Mouse (Mus musculus) cerebral cortex, adult 2 months (tissue): ENCODE measurements around the gene Ubac2.

Experiments
- WGBS: fragments of 180-500 bp; shearing (Covaris S2); methylation state at CpG from one replicate; pipeline ENCODE4 v1.1.7; 2018; 5-methylcytosine and 5-hydroxymethylcytosine counted together

Gene Ubac2

DNA sequence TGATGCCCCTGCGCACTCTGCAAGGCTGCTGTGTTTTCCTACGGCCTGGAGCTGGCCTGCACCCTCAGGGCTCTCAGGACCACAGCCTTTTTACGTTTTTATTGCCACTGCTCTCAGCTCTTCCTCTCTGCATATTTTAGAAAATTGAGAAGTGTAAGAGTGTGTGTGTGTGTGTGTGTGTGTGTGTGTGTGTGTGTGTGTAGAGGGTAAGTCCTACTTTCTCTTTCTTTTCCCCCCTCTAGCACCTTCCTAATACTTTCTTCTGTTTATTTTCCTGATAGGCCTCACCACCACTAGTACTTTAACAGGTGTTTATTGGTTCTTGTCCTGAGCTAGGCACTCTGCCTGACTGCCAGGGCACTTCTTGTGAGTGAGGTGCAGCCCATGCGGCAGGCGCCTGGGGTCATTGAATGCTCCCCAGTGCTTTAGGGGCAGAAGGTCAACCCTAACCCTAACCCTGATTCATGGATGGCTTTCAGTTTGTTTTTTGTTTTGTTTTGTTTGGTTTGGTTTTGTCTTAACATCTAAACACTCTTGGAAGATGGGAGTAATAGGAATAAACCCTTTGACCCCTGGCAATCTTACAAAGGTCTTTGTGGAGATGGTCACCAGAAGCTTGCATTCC, 16.2 kb downstream of the Ubac2 start:
- WGBS: 87% methylated on average over 5 of the region's 5 CpGs

DNA sequence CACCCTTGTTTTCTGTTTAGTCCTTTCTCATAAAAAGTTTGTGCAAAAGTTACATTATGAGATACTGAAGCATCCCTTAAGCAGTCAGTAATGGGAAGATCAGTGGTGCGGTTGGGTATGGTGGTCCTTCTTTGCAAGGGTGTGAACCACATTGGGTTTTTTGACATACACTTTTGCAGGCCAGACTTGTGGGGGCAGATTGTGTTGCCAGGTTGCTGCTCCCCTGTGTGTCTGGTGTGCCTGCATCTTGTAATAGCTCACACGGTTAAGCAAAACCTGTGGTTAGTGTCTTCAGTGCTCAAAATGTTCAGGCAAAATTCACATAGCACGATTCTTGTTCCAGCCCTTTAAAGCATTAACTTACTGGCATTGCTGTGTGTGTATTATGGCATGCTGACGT, 16.9 kb downstream of the Ubac2 start:
- 72% methylated on average over 4 of the region's 4 CpGs for WGBS

DNA sequence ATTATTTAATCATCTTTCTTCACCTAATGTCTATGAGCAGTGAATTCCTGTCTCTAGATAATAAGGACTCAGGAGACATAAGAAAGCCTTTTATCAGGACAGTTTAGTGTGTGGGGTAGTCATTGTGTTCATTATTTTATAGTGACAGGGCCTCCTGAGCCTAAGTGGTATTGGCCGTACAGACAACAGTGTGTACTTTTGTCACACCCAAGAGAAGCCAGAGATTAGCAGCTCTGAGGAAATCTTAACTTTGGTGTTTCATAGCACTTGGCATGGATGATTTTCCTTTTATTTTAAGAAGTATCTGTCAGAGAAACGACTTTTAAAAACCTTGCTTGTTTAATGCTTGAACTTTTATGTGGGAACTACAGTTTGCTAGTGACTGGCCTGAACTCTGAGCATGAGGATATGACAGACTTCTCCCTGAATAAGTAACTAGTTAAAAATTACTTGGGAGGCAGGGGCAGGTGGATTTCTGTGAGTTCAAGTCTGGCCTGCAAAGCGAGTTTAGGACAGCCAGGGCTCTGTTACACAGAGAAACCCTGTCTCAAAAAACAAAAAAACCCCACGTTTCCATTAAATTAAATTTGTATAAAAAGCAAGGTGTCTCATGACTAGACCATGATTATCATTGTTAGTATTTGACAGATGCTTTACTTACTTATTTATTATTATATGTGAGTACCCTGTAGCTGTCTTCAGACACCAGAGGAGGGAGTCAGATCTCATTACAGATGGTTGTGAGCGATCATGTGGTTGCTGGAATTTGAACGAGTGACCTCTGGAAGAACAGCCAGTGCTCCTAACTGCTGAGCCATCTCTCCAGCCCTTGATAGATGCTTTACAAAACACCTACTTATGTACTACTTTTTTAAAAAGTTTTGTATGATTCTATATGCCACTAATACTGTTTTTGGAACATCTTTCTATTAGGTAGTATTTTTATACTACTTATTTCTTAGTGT, 18.0 kb downstream of the Ubac2 start:
- 70% methylated on average over 6 of the region's 6 CpGs for WGBS

DNA sequence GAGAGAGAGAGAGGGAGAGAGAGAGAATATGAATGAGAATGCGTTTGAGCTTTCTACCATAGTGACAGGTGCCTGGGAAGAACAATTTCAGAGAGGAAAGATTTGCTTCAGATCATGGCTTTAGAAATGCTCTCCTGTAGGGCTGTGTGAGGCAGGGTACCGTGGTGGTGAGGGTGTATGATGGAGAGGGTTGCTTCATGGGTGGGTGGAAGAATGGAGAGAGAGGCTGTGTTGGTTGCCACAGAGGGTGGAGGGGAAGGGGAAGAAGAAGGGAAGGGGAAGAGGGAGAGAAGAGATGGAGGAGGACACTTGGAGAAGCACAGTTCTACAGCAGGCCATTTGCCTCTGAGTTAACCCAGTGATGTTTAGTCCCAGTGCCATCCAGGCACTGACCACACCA, 19.4 kb downstream of the Ubac2 start:
- 61% methylated on average over 2 of the region's 2 CpGs for WGBS

DNA sequence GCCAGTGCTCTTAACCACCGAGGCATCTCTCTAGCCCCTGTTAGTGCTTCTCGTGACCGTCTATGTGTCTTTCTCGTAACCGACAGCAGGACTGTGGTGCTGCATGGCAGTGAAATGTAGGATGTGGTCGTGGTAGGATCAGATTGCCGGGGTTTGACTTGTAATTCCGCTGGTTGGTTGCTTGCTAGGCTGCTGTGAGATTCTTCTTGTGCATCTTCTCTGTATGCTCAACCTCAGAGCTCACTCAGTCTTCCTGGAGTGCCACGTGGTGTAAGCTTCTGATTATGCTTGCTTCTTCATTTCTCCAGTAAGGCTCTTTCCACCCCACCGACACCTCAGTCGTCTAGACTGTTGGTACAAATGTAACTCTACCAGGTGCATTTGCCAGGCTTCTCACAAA, 20.1 kb downstream of the Ubac2 start:
- 81% methylated on average over 11 of the region's 11 CpGs for WGBS

DNA sequence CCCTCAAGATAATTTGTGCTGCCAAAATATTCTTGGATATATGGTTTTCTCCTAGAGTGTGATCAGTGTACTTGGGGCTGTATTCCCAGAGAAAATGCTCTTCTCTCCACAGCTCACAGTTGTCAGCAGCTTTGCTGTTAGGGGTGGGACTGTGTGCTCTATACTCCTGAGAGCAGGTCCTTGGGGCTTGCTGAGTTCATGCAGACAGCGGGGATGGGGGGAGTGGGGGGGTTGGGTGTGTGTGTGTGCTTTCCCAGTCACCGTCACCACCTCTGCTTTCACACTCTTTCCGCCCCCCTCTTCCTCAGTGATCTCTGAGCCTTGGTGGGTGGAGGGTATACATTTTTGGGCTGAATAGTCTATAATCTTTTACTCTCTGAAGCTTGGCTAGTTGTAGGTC, 20.7 kb downstream of the Ubac2 start:
- 66% methylated on average over 3 of the region's 3 CpGs for whole genome bisulfite sequencing

DNA sequence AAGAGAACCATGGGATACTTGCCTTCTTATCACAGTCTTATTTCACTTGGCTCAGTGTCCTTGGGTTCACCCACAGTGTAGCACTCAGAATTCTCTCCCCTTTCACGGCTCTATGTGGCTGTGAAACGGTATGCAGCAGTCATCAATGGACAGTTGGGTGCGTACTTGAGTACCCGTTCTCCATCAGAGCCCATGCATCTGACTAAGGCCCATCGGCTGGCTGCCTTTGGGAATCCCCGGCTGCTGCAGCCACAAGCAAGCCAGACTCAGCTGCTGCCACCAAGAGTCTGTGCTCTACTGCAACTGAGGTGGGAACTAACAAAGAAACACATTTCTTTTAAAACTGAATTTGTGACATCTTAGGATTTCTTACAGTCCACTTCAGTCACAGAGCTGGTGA, 23.1 kb downstream of the Ubac2 start:
- 88% methylated on average over 6 of the region's 6 CpGs for WGBS

DNA sequence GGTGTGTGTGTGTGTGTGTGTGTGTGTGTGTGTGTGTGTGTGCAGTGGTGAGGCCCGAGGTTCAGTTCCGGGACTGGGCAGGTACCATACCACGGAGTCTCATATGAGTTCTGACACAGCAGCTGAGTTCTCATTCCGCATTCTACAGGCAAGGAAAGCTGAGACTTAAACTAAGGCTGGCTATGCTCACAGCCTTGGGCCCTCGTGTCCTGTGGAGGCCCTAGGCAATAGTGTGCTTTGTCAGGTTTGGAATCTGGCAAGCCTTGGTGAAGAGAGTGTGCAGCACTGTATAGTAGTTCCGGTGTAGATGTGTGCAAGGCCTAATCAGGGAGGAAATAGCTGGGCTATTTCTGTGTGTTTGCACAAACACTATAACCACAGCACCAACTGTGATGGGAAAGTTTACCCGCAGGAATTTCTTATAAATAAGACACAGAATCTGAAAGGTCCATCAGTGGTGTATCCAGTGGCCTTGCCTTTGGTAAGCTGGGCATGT, 25.0 kb downstream of the Ubac2 start:
- 76% methylated on average over 7 of the region's 7 CpGs for WGBS

DNA sequence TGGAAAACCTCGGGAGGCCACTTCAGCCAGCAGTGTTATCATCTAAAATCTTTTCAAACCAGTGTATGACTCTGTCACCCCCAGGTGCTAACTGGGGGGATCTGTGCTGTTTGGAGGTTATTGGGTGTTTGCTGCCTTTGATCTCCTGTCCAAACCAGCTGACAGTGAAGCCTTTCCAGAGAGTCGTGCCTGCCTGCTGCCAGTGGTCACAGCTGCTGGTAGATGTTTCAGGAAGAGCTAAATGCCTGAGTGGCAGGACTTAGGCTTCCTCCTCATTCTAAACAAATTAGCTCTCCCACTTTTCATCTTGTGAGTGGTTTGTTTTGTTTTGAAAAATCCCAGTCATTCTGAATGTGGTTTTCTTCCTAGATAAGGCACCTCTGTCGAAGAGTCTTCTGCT, 26.3 kb downstream of the Ubac2 start:
- 62% methylated on average over 3 of the region's 3 CpGs for WGBS

DNA sequence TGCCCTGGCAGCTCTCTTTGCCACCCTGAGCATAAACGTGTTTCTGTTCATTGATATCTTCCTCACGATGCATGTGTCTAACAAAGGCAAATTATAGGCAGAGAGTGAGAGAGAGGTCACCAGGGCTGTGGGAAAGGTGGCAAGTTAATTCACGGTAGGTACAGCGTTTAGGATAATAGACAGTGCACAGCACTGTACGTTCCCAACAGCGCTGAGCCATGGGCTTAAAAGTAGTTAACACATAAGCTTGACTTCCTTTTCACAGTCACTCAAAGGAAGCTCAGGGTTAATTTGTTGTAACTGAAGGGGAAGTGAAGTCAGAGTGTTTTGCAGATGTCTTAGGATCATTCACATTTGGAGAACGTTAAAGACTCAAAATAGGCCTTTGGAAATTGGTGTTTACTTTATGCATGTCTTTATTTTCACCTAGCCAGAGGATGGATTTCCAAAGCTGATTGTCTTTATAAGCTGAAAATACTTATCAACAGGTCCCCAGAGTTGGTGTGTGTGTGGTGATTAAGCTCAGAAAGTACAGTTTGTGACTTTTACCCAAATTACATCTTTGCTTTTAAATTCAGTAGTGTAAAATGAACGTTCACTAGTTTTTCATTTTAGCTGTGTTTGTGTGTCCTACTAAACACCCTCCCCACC, 28.0 kb downstream of the Ubac2 start:
- whole genome bisulfite sequencing: 80% methylated on average over 8 of the region's 8 CpGs

DNA sequence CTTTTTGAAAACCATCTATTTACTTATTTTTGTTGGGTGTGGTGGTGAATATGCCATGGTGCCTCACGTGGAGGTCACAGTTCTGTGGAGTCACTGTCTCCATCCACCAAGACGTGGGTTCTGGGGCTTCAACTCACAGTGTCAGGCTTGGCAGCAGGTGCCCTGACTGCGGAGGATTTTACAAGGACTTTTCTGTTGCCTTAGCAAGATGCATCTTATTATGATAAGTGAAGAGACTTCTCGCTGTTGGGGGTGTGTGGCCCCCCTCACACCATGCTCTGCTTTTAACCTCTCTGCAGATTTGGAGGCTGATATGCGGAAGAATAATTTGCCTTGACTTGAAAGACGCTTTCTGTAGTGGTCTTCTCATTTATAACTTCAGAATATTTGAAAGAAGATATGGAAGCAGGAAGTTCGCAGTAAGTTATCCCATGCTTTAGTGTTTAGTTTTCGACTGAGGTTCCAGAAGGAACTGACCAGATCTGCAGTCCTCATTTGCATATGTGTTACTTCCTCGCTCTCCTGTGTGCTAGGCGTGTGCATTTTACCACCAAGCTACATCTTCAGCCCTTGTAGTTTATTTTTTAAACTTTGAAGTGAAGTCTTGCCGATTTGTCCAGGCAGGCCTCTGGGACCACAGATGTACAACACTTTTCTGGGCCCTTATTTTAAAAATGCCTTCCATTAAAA, 28.7 kb downstream of the Ubac2 start:
- WGBS: 81% methylated on average over 11 of the region's 11 CpGs

DNA sequence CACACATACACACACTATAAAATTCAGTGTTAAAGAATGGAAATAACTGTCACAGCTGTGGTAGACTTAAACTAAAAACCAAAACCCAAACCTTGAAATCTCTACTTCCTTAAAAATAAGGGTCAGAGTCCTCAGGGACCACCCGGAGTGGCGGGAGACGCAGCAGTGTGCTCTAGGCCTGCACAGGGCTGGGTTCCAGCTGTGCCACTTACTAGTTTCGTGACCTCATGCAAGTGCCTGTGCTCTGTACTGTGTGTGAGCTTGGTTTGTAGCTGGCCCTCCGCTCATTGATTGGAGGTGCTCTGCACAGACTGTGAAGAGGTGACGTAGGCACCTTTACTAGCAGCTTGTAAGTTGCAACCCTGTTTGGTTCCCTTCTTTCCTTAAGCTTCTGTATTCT, 31.4 kb downstream of the Ubac2 start:
- 92% methylated on average over 6 of the region's 6 CpGs for WGBS

DNA sequence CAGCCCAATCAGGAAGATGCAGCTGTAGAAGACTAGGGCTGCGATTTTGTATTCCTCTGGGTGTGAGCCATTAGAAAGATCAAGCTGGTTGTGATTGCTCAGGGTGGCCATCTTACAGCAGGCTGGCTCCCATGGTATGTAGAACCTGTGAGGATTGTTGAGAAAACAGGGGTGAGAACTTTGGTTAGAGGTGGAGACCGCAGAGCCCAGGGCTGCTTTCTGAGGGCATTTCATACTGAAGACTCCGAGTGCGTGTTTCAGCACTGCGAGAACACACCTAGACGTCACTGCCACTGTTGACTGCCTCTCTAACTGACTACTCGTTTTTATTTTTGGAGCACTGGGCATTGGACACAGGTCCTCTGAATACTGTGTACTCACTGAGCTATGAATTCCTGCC, 34.1 kb downstream of the Ubac2 start:
- 89% methylated on average over 7 of the region's 7 CpGs for WGBS

DNA sequence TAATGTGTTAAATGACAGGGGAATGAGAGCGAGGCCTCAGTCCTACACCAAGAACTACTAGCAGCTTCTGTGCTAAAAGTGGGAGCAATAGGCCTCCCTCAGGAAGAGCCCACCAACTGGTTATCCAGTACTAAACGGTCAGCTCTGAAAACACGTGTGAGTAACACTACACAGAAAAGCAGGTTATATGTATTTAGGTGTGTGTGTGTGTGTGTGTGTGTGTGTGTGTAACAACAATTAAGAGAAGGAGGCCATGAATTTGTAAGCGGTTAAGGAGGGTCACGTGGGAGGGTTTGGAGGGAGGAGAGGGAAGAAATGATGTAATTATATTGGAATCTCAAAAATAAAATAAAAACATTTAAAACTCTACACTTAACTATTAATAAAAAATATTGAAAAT, 36.7 kb downstream of the Ubac2 start:
- 87% methylated on average over 5 of the region's 5 CpGs for WGBS

DNA sequence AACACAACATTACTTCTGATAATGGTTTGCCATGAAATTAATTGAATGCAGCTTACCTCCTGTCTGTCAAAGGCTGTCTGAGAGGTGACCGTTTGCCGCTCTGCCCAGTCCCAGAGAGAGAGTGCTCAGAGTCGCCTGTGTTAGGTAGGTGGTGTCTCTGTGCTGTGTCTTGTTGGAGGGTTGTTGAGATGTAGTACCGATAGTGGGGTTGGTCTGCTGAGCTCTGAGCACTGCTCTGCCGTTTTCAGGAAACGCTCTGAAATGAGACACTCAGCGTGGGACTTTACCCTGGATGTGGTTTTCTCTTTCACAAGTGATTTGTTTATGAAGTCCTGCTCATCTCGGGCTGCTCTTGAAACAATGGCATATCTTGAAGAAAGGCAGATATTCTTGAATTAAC, 37.2 kb downstream of the Ubac2 start, which contains the start of gene Gpr18:
Gene Gpr18, minus strand, starts transcription at position 161 of the 400 bp plus-strand sequence.
- 80% methylated on average over 8 of the region's 8 CpGs for WGBS

DNA sequence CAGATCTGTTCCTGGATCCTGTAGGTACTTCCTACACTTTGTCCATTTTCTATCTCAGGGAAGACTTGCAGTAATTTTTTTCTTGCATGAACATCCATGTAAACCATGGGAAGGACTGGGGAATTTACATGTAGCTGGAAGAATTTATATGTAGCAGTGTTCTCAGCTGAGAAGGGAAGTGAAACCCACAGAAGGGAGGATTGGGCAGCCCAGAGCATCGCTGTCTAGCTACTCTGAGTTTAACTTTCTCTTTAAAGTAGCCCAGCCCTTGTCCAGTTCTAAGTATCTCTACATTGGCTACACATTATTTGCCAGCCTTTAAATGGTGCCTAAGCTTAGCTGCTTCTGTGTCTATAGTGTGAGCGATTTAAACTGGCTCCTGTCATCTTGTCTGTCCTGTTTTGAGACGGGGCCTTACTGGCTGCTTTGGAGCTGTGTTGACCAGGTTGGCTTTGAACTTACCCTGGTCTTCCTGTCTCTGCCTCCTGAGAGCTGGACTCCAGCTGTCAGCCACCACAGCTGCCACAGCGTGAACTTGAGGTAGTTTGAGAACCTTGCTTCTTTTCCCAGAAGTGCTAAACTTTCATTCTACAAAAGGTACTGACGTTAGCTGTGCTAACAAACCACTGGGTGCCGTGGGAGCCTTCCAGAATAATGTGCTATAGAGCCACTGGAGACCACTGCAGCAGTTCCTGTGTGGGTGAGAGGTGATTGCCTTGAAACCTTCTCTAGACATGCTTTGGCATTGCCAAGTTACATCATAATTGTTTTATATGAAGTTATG, 38.1 kb downstream of the Ubac2 start:
- WGBS: 80% methylated on average over 6 of the region's 6 CpGs

DNA sequence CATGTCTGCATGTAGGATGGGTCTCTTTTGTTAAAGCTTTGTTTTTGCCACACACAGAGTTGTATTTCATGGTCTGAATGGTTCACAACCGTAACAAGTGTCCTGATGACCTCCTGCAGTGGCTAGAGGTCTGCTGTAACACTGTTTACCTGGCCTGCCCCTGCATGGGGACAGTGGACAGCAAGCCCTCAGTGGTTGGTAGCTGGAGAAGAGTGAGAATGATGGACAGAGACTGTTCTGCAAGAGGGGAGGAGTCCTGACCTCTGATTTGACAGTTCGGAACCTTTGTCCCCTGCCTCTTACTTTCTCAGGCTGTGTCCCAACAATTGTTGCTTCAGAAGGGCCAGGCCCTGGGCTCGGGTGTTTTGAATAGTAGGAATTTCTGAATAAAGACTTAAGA, 39.8 kb downstream of the Ubac2 start:
- 87% methylated on average over 3 of the region's 3 CpGs for WGBS

DNA sequence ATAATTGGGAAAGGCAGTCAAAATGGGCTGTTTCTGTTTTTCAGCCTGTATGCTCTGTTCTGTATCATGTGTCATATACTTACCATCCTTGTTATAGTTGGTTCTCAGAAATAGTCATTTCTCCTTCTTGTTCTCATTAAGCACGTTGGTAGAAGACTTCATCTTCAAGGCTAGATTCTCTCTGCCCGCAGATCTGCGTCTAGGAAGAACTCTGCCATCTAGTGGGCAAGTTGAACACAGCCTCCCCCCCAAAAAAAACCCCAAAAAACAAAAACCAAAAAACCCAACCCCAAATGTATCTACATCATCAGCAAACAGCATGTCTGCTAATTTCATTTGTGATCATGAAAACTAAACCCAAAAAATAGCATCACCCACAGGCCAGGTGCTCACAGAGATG, 41.3 kb downstream of the Ubac2 start:
- WGBS: 4% methylated on average over 3 of the region's 3 CpGs

DNA sequence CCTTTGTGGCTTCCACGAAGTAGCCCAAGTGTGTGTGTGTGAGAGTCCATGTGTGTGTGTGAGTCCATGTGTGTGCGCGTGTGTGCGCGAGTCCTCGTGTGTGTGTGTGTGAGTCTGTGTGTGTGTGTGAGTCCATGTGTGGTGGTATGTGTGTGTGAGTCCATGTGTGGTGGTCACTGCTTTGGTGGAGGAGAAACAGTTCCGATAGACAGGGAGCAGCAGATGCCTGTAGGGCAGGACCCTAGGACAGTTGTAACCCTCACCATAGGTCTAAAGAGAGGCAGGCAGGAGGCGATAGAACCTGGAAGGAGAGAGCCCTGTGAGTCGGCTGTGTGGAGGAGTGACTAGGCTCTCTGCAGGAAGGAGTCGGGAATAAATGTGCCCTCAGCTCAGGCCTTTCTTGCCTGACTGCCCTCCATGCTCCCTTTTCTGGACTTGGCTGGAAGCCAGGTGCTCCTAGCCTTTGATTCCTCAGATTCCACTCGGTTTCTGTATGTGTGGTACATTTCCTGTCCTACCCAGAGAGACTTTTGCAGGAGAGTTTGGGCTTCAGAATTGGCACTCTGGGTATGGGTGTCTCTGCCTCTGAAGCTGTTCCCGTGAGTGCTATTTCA, 42.2 kb downstream of the Ubac2 start:
- 76% methylated on average over 12 of the region's 12 CpGs for WGBS

DNA sequence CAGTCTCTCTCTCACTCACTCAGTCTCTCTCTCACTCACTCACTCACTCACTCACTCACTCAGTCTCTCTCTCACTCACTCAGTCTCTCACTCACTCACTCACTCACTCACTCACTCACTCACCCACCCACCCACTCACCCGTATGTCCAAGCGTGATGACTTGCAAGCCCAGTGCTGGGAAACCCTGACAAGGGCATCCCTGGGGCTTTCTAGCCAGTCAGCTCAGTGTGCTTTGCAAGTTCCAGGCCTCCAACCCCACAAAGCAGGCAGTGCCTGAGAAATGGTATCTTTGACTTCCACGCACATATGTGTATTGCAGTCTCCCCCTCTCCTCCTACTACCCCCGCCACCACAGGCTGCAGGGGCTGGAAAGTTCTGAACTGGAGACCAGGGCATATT, 43.6 kb downstream of the Ubac2 start:
- 85% methylated on average over 4 of the region's 4 CpGs for WGBS

DNA sequence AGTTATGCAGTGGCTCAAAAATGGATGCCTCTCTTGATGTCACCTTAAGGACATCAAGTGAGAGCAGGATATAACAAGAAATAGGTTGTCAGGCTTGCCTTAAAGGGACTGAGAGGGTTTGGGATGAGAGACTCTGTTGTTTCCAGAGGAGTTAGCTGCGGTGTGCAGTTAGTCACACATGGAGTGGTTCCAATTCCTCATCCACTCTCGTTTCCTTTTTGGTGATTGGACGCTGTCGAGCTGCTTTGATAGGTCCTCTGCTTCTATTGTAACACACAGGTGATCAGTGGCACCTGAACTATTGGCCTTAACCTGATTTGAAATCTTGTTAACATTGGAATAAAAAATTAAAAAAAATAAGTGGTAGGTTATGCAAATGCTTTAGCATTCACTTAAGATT, 44.3 kb downstream of the Ubac2 start:
- WGBS: 35% methylated on average over 4 of the region's 4 CpGs
